Mouse (Mus musculus) urinary bladder, postnatal 25 days (tissue): ENCODE results near the gene Ticrr.

Experiments
- DNase-seq: peaks from one replicate; pipeline ENCODE4 v3.0.0; 2022; ENCODE audit warnings: low spot score

Ticrr gene

DNA sequence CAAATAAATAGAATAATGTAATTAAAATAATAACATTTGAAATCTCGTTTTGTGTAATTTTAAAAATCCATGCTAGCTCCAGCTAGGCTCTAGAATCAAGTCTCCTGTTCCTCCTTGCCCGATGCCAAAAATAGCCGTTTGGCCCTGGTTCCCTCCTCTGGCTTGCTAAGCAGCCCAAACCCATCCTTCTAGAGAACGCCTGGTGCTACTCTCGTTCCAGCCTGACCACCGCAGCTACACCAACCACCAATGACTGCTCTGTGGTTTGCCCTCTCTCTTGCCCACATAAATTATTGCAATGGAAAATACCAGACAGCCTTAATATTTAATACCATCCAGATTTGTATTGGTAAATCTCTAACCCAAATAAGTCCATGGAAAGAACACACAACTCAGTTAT, 87.7 kb downstream of the Ticrr start:
- DNase-seq: no peak
